Mouse (Mus musculus) Patski (cell line): Measurements from ENCODE around the gene Dixdc1. TPM values are rescaled to one million over a fixed set of nuclear protein-coding genes. Genes with fewer than 3 reads are reported as not detected.

Experiments
- ATAC-seq: fragments of 100-300 bp; one replicate; pipeline ENCODE4 v1.8.0; 2021
- CTCF ChIA-PET: fragments of 350-600 bp; sonication (Branson Sonifier 250); formaldehyde crosslinking; loops from one replicate; lab custom pipeline; 2022; ENCODE audit warnings: inconsistent platforms; lab: Charles Lee
- POLR2A ChIA-PET: fragments of 350-600 bp; sonication (Branson Sonifier 250); formaldehyde crosslinking; loops from one replicate; lab custom pipeline; 2022; ENCODE audit warnings: antibody characterized with exemption, inconsistent platforms; lab: Charles Lee
- DNase-seq: peaks from one replicate; pipeline ENCODE4 v3.0.0-alpha.2; 2011; ENCODE audit warnings: low read depth, low spot score
- H3K27me3 ChIP-seq: fragments of 371-371 bp; one replicate; pipeline ENCODE4 v1.5.1; 2021
- CTCF ChIP-seq: fragments of 100-300 bp; IDR thresholded peaks from one replicate; pipeline ENCODE4 v1.5.1; 2021
- in situ Hi-C: fragments of 300-500 bp; cut with MboI; formaldehyde crosslinking; loops from 3 replicates; pipeline ENCODE4 v1.11.1; 2018; ENCODE audit warnings: low pct_unique_long_range_greater_than_20kb, mixed read lengths
- polyA plus RNA-seq: library from polyadenylated mRNA; unstranded; gene quantifications from one replicate; pipeline ENCODE4 v1.2.3, GENCODE M21; 2021

Dixdc1 gene
- polyA plus RNA-seq, 1 experiment from 2014 or later, result 14.6 TPM

GRCm38 (mm10) chr9:50711337-50711736 lies 28.0 kb downstream of the Dixdc1 start:
- in situ Hi-C loops, result loop anchor here (10.0 kb wide), 1 partner anchor 53 kb away; the partner anchor contains the start of gene Fdxacb1
- no peak for ATAC-seq
- CTCF ChIA-PET, result interaction anchor here (0.7 to 2.3 kb wide), 4 partner anchors 28 to 58 kb away, joined by 3 to 6 read pairs (median 4); no protein-coding TSS in a partner anchor
- POLR2A ChIA-PET, result interaction anchor here (0.5 kb wide), 1 partner anchor 46 kb away, joined by 3 read pairs; no protein-coding TSS in a partner anchor
- DNase-seq, result no peak
- no peaks in the 10 kb centered on the region for H3K27me3 ChIP-seq
- TF ChIP-seq CTCF, result no peak

- in situ Hi-C loops, result no loop called here
- DNase-seq, result no peak
Observed at GRCm38 (mm10) chr9:50709108-50709507, 30.2 kb downstream of the Dixdc1 start.

GRCm38 (mm10) chr9:50704907-50705306 lies 34.4 kb downstream of the Dixdc1 start:
- ATAC-seq, result no peak
- POLR2A ChIA-PET, result no interaction called here

More at GRCm38 (mm10) chr9:50709108-50709507, 30.2 kb downstream of the Dixdc1 start:
- POLR2A ChIA-PET, result no interaction called here
- TF ChIP-seq CTCF, result peak; percentile 91
- H3K27me3 ChIP-seq, result no peaks in the 10 kb centered on the region
- CTCF ChIA-PET, result interaction anchor here (0.8 to 2.4 kb wide), 8 partner anchors 15 to 59 kb away, joined by 3 to 7 read pairs (median 4); partner anchors contain the start of genes Fdxacb1 and Hspb2
- ATAC-seq, result no peak

GRCm38 (mm10) chr9:50700921-50701691 lies 38.2 kb downstream of the Dixdc1 start:
- in situ Hi-C loops, result no loop called here
- ATAC-seq (no peak), DNase-seq (no peak)
- TF ChIP-seq CTCF, result no peak
- ChIA-PET POLR2A (no interaction called here), CTCF (no interaction called here)
- H3K27me3 ChIP-seq, result no peaks in the 10 kb centered on the region

More at GRCm38 (mm10) chr9:50704907-50705306, 34.4 kb downstream of the Dixdc1 start:
- H3K27me3 ChIP-seq, result no peaks in the 10 kb centered on the region
- no peak for DNase-seq
- in situ Hi-C loops, result no loop called here
- CTCF ChIA-PET, result no interaction called here
- TF ChIP-seq CTCF, result no peak

GRCm38 (mm10) chr9:50698418-50699409 lies 40.6 kb downstream of the Dixdc1 start:
- no peaks in the 10 kb centered on the region for H3K27me3 ChIP-seq
- in situ Hi-C loops, result loop anchor here (25.0 kb wide), 1 partner anchor 314 kb away; the partner anchor contains the start of gene Sik2
- ChIA-PET CTCF (interaction anchor here (1.7 kb wide), 1 partner anchor 28 kb away, joined by 4 read pairs; no protein-coding TSS in a partner anchor), POLR2A (interaction anchor here (1.5 kb wide), 1 partner anchor 9 kb away, joined by 4 read pairs; no protein-coding TSS in a partner anchor)
- DNase-seq (no peak), ATAC-seq (no peak)
- no peak for TF ChIP-seq CTCF

- ChIA-PET CTCF (no interaction called here), POLR2A (no interaction called here)
- H3K27me3 ChIP-seq, result no peaks in the 10 kb centered on the region
- ATAC-seq, result no peak
- in situ Hi-C loops, result loop anchor here (25.0 kb wide), 1 partner anchor 315 kb away; the partner anchor contains the start of gene Sik2
- TF ChIP-seq CTCF, result no peak
- DNase-seq, result no peak
Observed at GRCm38 (mm10) chr9:50697706-50698041, 41.6 kb downstream of the Dixdc1 start.

- no peak for ATAC-seq
Observed at GRCm38 (mm10) chr9:50696851-50697705, 42.2 kb downstream of the Dixdc1 start.

GRCm38 (mm10) chr9:50695153-50695552 lies 44.2 kb downstream of the Dixdc1 start:
- ATAC-seq (no peak), DNase-seq (no peak)
- CTCF ChIA-PET, result no interaction called here
- in situ Hi-C loops, result loop anchor here (25.0 kb wide), 1 partner anchor 317 kb away; the partner anchor contains the start of gene Sik2
- no peaks in the 10 kb centered on the region for H3K27me3 ChIP-seq
- POLR2A ChIA-PET, result no interaction called here
- TF ChIP-seq CTCF, result no peak

More at GRCm38 (mm10) chr9:50696851-50697705, 42.2 kb downstream of the Dixdc1 start:
- no peaks in the 10 kb centered on the region for H3K27me3 ChIP-seq
- CTCF ChIA-PET, result interaction anchor here (1.4 kb wide), 1 partner anchor 27 kb away, joined by 3 read pairs; no protein-coding TSS in a partner anchor
- in situ Hi-C loops, result loop anchor here (25.0 kb wide), 1 partner anchor 315 kb away; the partner anchor contains the start of gene Sik2
- POLR2A ChIA-PET, result interaction anchor here (1.6 kb wide), 1 partner anchor 19 kb away, joined by 5 read pairs; no protein-coding TSS in a partner anchor
- no peak for DNase-seq
- no peak for TF ChIP-seq CTCF

- peak; percentile 58 for TF ChIP-seq CTCF
- POLR2A ChIA-PET, result no interaction called here
- in situ Hi-C loops, result loop anchor here (25.0 kb wide), 1 partner anchor 319 kb away; the partner anchor contains the start of gene Sik2
- ATAC-seq, result no peak
- DNase-seq, result no peak
- CTCF ChIA-PET, result interaction anchor here (0.7 to 3.3 kb wide), 4 partner anchors 13 to 70 kb away, joined by 3 to 15 read pairs (median 3); no protein-coding TSS in a partner anchor
- no peaks in the 10 kb centered on the region for H3K27me3 ChIP-seq
Observed at GRCm38 (mm10) chr9:50693631-50694030, 45.7 kb downstream of the Dixdc1 start.
